Mouse (Mus musculus) limb, embryonic 10.5 days (tissue): ENCODE measurements around the gene Themis2. TPM values are rescaled to one million over a fixed set of nuclear protein-coding genes. Genes with fewer than 3 reads are reported as not detected.
"Not testable (repeated sequence)": the region's sequence is repeated elsewhere in the genome, so short reads cannot be mapped to it uniquely, and the experiment has no call there.

Experiments
- DNase-seq: peaks from one replicate; pipeline ENCODE4 v3.0.0-alpha.2; 2017; ENCODE audit warnings: low spot score
- H3K27ac ChIP-seq: fragments of 300-500 bp; sonication (generic); 2 replicates; pipeline ENCODE4 v1.5.1; 2016; ENCODE audit warnings: mild to moderate bottlenecking
- H3K27me3 ChIP-seq: fragments of 300-500 bp; sonication (generic); 2 replicates; pipeline ENCODE4 v1.6.1; 2016; ENCODE audit warnings: low read depth, mild to moderate bottlenecking; ENCODE audit not compliant: poor library complexity, severe bottlenecking
- H3K36me3 ChIP-seq: fragments of 300-500 bp; sonication (generic); 2 replicates; pipeline ENCODE4 v1.6.1; 2016; ENCODE audit warnings: mild to moderate bottlenecking, moderate library complexity
- H3K4me1 ChIP-seq: fragments of 300-500 bp; sonication (generic); 2 replicates; pipeline ENCODE4 v1.6.1; 2016
- H3K4me3 ChIP-seq: fragments of 300-500 bp; sonication (generic); 2 replicates; pipeline ENCODE4 v1.5.1; 2016; ENCODE audit warnings: mild to moderate bottlenecking, moderate library complexity
- H3K9me3 ChIP-seq: fragments of 300-500 bp; sonication (generic); replicated peaks from 2 replicates; pipeline ENCODE4 v1.6.1; 2016; ENCODE audit warnings: mild to moderate bottlenecking
- WGBS: fragments of 180-500 bp; shearing (Covaris S2); methylation state at CpG from one replicate; pipeline ENCODE4 v1.1.7; 2016; 5-methylcytosine and 5-hydroxymethylcytosine counted together
- polyA plus RNA-seq: library from polyadenylated mRNA; unstranded; fragments of >200 nt; fragmentation: Nextera tagmentation; extraction: Ambion mirVana; gene quantifications from 2 replicates; pipeline ENCODE4 v1.2.1, GENCODE M21; 2016

Themis2 gene
- polyA plus RNA-seq, 1 experiment from 2014 or later, result 0.36 TPM

GRCm38 (mm10) chr4:132794760-132795159 lies 1.4 kb downstream of the Themis2 start:
- Histone ChIP-seq H3K36me3 (no peaks in the 10 kb centered on the region), H3K4me3 (no peak overlapping the region), H3K9me3 (no peaks in the 10 kb centered on the region), H3K27ac (no peak overlapping the region), H3K27me3 (peaks cover 31% of the 10 kb centered on the region), H3K4me1 (peaks cover 7% of the 10 kb centered on the region)
- no peak for DNase-seq
- 77% methylated on average over 8 of the region's 8 CpGs for WGBS

GRCm38 (mm10) chr4:132794028-132794427 lies 2.2 kb downstream of the Themis2 start:
- Histone ChIP-seq H3K27me3 (peaks cover 31% of the 10 kb centered on the region), H3K36me3 (no peaks in the 10 kb centered on the region), H3K4me3 (no peak overlapping the region), H3K27ac (no peak overlapping the region), H3K9me3 (no peaks in the 10 kb centered on the region), H3K4me1 (peaks cover 7% of the 10 kb centered on the region)
- 79% methylated on average over 9 of the region's 9 CpGs for WGBS
- no peak for DNase-seq

GRCm38 (mm10) chr4:132793322-132794004 lies 2.7 kb downstream of the Themis2 start:
- not testable (repeated sequence) for DNase-seq, H3K36me3 ChIP-seq, H3K9me3 ChIP-seq, H3K27ac ChIP-seq, H3K4me3 ChIP-seq, H3K4me1 ChIP-seq
- 85% methylated on average over 9 of the region's 9 CpGs for WGBS
- peaks cover 31% of the 10 kb centered on the region for H3K27me3 ChIP-seq

GRCm38 (mm10) chr4:132789731-132790130 lies 6.5 kb downstream of the Themis2 start:
- no peak overlapping the region for H3K27ac ChIP-seq
- H3K4me1 ChIP-seq, result no peaks in the 10 kb centered on the region
- WGBS, result 88% methylated on average over 8 of the region's 8 CpGs
- H3K4me3 ChIP-seq, result no peak overlapping the region
- H3K9me3 ChIP-seq, result no peaks in the 10 kb centered on the region
- H3K27me3 ChIP-seq, result peaks cover 10% of the 10 kb centered on the region
- no peaks in the 10 kb centered on the region for H3K36me3 ChIP-seq
- DNase-seq, result no peak

- 92% methylated on average over 13 of the region's 13 CpGs for WGBS
- Histone ChIP-seq H3K9me3 (no peaks in the 10 kb centered on the region), H3K27me3 (no peaks in the 10 kb centered on the region), H3K36me3 (peaks cover 6% of the 10 kb centered on the region), H3K27ac (no peak overlapping the region), H3K4me1 (0 out of 2 replicates have a peak, but pooled peaks cover 2% of the 10 kb centered on the region), H3K4me3 (no peak overlapping the region)
- DNase-seq, result no peak
Measured at GRCm38 (mm10) chr4:132785228-132785627, 11.0 kb downstream of the Themis2 start.

GRCm38 (mm10) chr4:132783732-132784131 lies 12.5 kb downstream of the Themis2 start:
- no peak overlapping the region for H3K4me3 ChIP-seq
- no peak overlapping the region for H3K27ac ChIP-seq
- 94% methylated on average over 2 of the region's 2 CpGs for WGBS

GRCm38 (mm10) chr4:132780288-132780687 lies 15.9 kb downstream of the Themis2 start:
- Histone ChIP-seq H3K27ac (no peak overlapping the region), H3K4me1 (0 out of 2 replicates have a peak, but pooled peaks cover 2% of the 10 kb centered on the region), H3K4me3 (no peak overlapping the region), H3K36me3 (peaks cover 55% of the 10 kb centered on the region), H3K9me3 (no peaks in the 10 kb centered on the region), H3K27me3 (no peaks in the 10 kb centered on the region)
- no peak for DNase-seq
- 86% methylated on average over 4 of the region's 4 CpGs for WGBS

More at GRCm38 (mm10) chr4:132783732-132784131, 12.5 kb downstream of the Themis2 start:
- H3K4me1 ChIP-seq, result 0 out of 2 replicates have a peak, but pooled peaks cover 2% of the 10 kb centered on the region
- H3K36me3 ChIP-seq, result peaks cover 20% of the 10 kb centered on the region
- no peaks in the 10 kb centered on the region for H3K27me3 ChIP-seq
- no peak for DNase-seq
- H3K9me3 ChIP-seq, result no peaks in the 10 kb centered on the region

GRCm38 (mm10) chr4:132778562-132779201 lies 17.5 kb downstream of the Themis2 start:
- 92% methylated on average over 6 of the region's 6 CpGs for WGBS
- Histone ChIP-seq H3K4me1 (no peaks in the 10 kb centered on the region), H3K9me3 (no peaks in the 10 kb centered on the region), H3K27me3 (no peaks in the 10 kb centered on the region), H3K27ac (no peak overlapping the region), H3K4me3 (no peak overlapping the region), H3K36me3 (peaks cover 71% of the 10 kb centered on the region)
- no peak for DNase-seq

- Histone ChIP-seq H3K27ac (no peak overlapping the region), H3K4me3 (no peak overlapping the region), H3K4me1 (no peaks in the 10 kb centered on the region), H3K36me3 (peaks cover 90% of the 10 kb centered on the region), H3K27me3 (no peaks in the 10 kb centered on the region), H3K9me3 (no peaks in the 10 kb centered on the region)
- WGBS, result 92% methylated on average over 5 of the region's 5 CpGs
- DNase-seq, result peak; percentile 60
Measured at GRCm38 (mm10) chr4:132776764-132777163, 19.4 kb downstream of the Themis2 start.

GRCm38 (mm10) chr4:132774905-132775304 lies 21.3 kb downstream of the Themis2 start:
- DNase-seq, result no peak
- WGBS, result 86% methylated on average over 3 of the region's 3 CpGs
- Histone ChIP-seq H3K9me3 (no peaks in the 10 kb centered on the region), H3K4me3 (no peak overlapping the region), H3K4me1 (no peaks in the 10 kb centered on the region), H3K27ac (no peak overlapping the region), H3K36me3 (peaks cover 100% of the 10 kb centered on the region), H3K27me3 (no peaks in the 10 kb centered on the region)

- H3K36me3 ChIP-seq, result peaks cover 73% of the 10 kb centered on the region
- H3K27me3 ChIP-seq, result no peaks in the 10 kb centered on the region
- H3K4me3 ChIP-seq, result no peak overlapping the region
- no peak overlapping the region for H3K27ac ChIP-seq
- 93% methylated on average over 9 of the region's 9 CpGs for WGBS
- peaks cover 10% of the 10 kb centered on the region for H3K4me1 ChIP-seq
- no peak for DNase-seq
- no peaks in the 10 kb centered on the region for H3K9me3 ChIP-seq
Measured at GRCm38 (mm10) chr4:132771776-132772175, 24.4 kb downstream of the Themis2 start.

- H3K27me3 ChIP-seq, result no peaks in the 10 kb centered on the region
- peaks cover 37% of the 10 kb centered on the region for H3K36me3 ChIP-seq
- WGBS, result under 1% methylated on average over 71 of the region's 71 CpGs
- peak within 1 kb of the TSS; percentile 94 for H3K4me3 ChIP-seq
- peak within 1 kb of the TSS; percentile 93 for H3K27ac ChIP-seq
- DNase-seq, result peak; percentile 95
- H3K4me1 ChIP-seq, result peaks cover 10% of the 10 kb centered on the region
- H3K9me3 ChIP-seq, result no peaks in the 10 kb centered on the region
Measured at GRCm38 (mm10) chr4:132767914-132768876, 28.0 kb downstream of the Themis2 start, which contains the start of gene Rpa2. Gene Rpa2, plus strand, starts transcription at chr4:132768332.
